Mouse (Mus musculus) hindbrain, embryonic 12.5 days (tissue): ENCODE results near the gene Kcp. TPM values are rescaled to one million over a fixed set of nuclear protein-coding genes. Genes with fewer than 3 reads are reported as not detected.

Experiments used
- ATAC-seq: fragments of 200-750 bp; cut with Nextera tagmentation; 2 replicates; pipeline ENCODE4 v1.8.0; 2017; ENCODE audit warnings: moderate TSS enrichment; ENCODE audit not compliant: low FRiP score
- H3K27ac ChIP-seq: fragments of 300-500 bp; sonication (generic); 2 replicates; pipeline ENCODE4 v1.5.1; 2016; ENCODE audit warnings: mild to moderate bottlenecking
- H3K27me3 ChIP-seq: fragments of 300-500 bp; sonication (generic); 2 replicates; pipeline ENCODE4 v1.6.1; 2016; ENCODE audit warnings: mild to moderate bottlenecking
- H3K36me3 ChIP-seq: fragments of 300-500 bp; sonication (generic); 2 replicates; pipeline ENCODE4 v1.6.1; 2016; ENCODE audit warnings: mild to moderate bottlenecking
- H3K4me1 ChIP-seq: fragments of 300-500 bp; sonication (generic); 2 replicates; pipeline ENCODE4 v1.6.1; 2016
- H3K4me2 ChIP-seq: fragments of 300-500 bp; sonication (generic); replicated peaks from 2 replicates; pipeline ENCODE4 v1.6.1; 2016; ENCODE audit warnings: mild to moderate bottlenecking
- H3K4me3 ChIP-seq: fragments of 300-500 bp; sonication (generic); 2 replicates; pipeline ENCODE4 v1.5.1; 2016; ENCODE audit warnings: mild to moderate bottlenecking
- H3K9ac ChIP-seq: fragments of 300-500 bp; sonication (generic); 2 replicates; pipeline ENCODE4 v1.6.1; 2016; ENCODE audit warnings: mild to moderate bottlenecking, moderate library complexity
- H3K9me3 ChIP-seq: fragments of 300-500 bp; sonication (generic); replicated peaks from 2 replicates; pipeline ENCODE4 v1.6.1; 2016; ENCODE audit warnings: mild to moderate bottlenecking
- WGBS: fragments of 180-500 bp; shearing (Covaris S2); methylation state at CpG from one replicate; pipeline ENCODE4 v1.1.7; 2016; 5-methylcytosine and 5-hydroxymethylcytosine counted together
- polyA plus RNA-seq: library from polyadenylated mRNA; unstranded; fragments of >200 nt; fragmentation: Nextera tagmentation; extraction: Ambion mirVana; gene quantifications from 2 replicates; pipeline ENCODE4 v1.2.1, GENCODE M21; 2016

Kcp gene
- polyA plus RNA-seq, 1 experiment from 2014 or later: 24.7 TPM

DNA sequence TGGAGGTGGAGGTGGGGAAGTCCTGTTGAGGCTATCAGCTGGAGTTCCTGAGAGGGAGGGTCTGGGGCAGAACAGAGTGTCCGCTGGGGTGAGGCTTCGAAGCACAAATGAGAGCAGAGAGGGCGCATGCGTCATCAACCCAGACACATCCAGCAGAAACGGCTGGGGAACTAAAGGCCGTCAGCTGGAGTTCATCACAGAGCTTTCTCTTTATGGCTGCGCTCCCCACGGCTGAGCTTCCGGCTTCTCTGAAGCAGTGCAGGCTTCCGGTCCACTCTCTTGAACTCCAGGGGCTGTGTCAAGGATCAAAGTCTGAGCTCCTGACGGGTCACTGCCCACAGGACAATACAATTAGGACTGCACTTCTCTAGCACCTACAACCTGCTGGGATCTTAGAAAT, 5.5 kb upstream of the Kcp start:
- H3K9me3 ChIP-seq: no peaks in the 10 kb centered on the region
- H3K36me3 ChIP-seq: no peaks in the 10 kb centered on the region
- H3K4me1 ChIP-seq: peaks cover 5% of the 10 kb centered on the region
- no peak overlapping the region for H3K27ac ChIP-seq
- peak overlapping the region; percentile 47 for H3K4me2 ChIP-seq
- ATAC-seq: peak; percentile 55
- WGBS: 1% methylated on average over 11 of the region's 11 CpGs
- peaks cover 33% of the 10 kb centered on the region for H3K27me3 ChIP-seq
- peak overlapping the region; percentile 25; the same call in 1 of the 2 replicates for H3K9ac ChIP-seq
- 0 out of 2 replicates have a peak overlapping the region, but pooled peaks have one; percentile 9 for H3K4me3 ChIP-seq

DNA sequence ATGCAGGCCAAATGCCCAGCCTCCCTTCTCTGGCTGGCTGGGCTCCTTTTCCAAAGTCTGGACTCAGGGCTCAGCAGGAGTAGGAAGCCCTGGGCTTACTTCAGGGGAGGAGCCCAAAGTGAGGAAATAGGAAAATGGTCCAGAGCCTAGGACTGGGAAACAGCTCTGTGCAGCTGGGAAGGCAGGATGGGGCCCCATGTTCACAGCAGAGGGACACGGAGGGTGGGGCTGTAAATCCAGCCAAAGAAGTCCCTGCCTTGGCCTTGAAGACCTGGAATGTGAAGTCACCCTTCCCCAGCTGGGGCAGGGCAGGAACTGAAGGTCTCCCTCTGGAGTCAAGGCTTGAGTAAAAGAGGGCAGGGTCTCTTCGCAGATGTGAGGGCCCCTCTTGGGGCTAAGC, 1.3 kb upstream of the Kcp start:
- Histone ChIP-seq H3K4me3 (no peak overlapping the region), H3K27me3 (peaks cover 58% of the 10 kb centered on the region), H3K4me1 (peaks cover 14% of the 10 kb centered on the region), H3K9ac (no peak overlapping the region), H3K27ac (no peak overlapping the region), H3K9me3 (no peaks in the 10 kb centered on the region), H3K36me3 (no peaks in the 10 kb centered on the region), H3K4me2 (no peak overlapping the region)
- ATAC-seq: no peak
- 52% methylated on average over 2 of the region's 2 CpGs for WGBS

DNA sequence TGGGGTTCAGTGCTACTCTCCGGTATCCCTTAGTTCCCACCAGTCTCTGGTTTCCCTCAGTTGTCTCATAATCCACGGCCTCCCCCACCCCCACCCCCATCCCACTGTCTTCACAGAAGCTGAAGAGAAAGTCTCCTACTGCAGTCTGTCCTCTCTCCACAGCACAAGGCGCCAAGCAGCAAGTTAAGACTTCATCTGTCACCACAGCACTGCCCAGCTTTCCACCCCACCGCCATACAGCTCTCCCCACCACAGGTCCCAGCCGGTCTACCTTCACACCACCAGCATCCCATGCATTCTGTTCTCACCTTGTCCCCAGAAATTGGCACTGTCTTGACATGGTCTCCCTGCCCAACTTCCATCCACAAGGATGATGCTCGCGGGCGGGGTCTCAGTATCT, 918 bp downstream of the Kcp start:
- peaks cover 9% of the 10 kb centered on the region for H3K4me1 ChIP-seq
- peak overlapping the region; percentile 62; the same call in 1 of the 2 replicates for H3K9ac ChIP-seq
- no peak overlapping the region for H3K27ac ChIP-seq
- no peaks in the 10 kb centered on the region for H3K9me3 ChIP-seq
- ATAC-seq: 0 out of 2 replicates have a peak, but pooled peaks have one; percentile 27
- H3K27me3 ChIP-seq: peaks cover 54% of the 10 kb centered on the region
- peak overlapping the region; percentile 65 for H3K4me2 ChIP-seq
- WGBS: 27% methylated on average over 8 of the region's 8 CpGs
- H3K4me3 ChIP-seq: peak overlapping the region; percentile 49
- no peaks in the 10 kb centered on the region for H3K36me3 ChIP-seq

DNA sequence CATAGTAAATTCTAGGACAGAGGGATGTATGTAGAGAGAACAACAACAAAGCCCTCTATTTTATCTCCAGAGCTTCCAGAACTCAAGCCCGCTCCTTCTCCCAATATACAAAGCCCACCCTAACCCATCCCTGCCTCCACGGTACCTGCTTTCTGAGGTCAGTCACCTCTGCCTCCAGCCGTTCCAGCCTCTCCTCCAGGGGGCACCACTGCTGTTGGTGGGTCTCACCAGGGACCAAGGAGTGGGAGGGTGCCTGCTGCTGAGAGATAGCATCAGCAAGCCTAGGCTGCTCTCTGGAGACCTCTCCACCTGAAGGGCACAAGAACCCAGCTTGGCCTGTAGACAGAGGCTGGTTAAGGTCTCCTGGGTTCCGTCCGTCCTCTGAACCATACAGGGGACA, 2.3 kb downstream of the Kcp start:
- H3K9ac ChIP-seq: no peak overlapping the region
- no peaks in the 10 kb centered on the region for H3K36me3 ChIP-seq
- H3K27ac ChIP-seq: no peak overlapping the region
- H3K4me2 ChIP-seq: no peak overlapping the region
- WGBS: 82% methylated on average over 5 of the region's 5 CpGs
- H3K4me1 ChIP-seq: peaks cover 9% of the 10 kb centered on the region
- ATAC-seq: no peak
- no peaks in the 10 kb centered on the region for H3K9me3 ChIP-seq
- no peak overlapping the region for H3K4me3 ChIP-seq
- peaks cover 60% of the 10 kb centered on the region for H3K27me3 ChIP-seq

DNA sequence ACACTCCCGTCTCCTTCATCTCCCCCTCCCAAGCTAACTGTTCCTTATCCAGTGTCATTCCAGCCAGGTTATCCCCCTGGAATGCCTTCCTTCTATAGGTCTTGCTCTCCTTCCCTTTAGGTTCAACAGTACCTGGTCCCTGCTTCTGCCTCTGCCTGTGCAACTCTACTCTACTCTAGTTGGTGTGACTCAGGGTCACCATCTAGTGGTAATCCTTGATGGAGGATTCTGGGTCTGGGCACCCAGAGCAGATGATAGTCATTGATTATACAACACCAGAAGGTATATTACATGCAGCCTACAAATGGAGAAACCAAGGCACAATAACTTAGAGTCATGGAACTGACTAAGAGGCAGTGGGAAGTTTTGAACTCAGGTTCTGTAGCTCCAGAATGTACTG, 6.2 kb downstream of the Kcp start:
- H3K4me2 ChIP-seq: no peak overlapping the region
- 97% methylated on average over 1 of the region's 1 CpGs for WGBS
- no peak overlapping the region for H3K4me3 ChIP-seq
- H3K36me3 ChIP-seq: no peaks in the 10 kb centered on the region
- H3K27me3 ChIP-seq: peaks cover 52% of the 10 kb centered on the region
- H3K9ac ChIP-seq: no peak overlapping the region
- H3K4me1 ChIP-seq: no peaks in the 10 kb centered on the region
- H3K9me3 ChIP-seq: no peaks in the 10 kb centered on the region
- H3K27ac ChIP-seq: no peak overlapping the region
- ATAC-seq: no peak

DNA sequence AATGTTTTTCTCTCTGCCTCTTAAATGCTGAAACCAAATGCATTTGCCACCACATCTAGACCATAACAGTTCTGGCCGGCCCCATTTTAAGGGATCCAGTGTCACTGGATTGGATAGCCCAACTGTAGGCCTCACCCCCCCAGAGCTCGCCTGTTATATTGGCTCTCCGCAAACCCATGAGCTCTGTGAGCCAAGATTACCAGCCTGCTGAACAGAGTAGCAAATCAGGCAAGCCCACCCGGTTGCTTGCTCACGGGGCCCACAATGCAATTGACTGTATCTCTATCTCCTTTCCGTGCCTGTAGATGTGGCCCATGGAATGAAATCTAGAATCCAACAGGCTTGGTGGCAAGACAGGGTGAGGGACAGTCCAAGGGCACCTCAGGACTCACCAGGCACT, 6.9 kb downstream of the Kcp start:
- no peak overlapping the region for H3K4me3 ChIP-seq
- 88% methylated on average over 6 of the region's 6 CpGs for WGBS
- peaks cover 52% of the 10 kb centered on the region for H3K27me3 ChIP-seq
- no peak overlapping the region for H3K4me2 ChIP-seq
- H3K36me3 ChIP-seq: no peaks in the 10 kb centered on the region
- no peaks in the 10 kb centered on the region for H3K9me3 ChIP-seq
- ATAC-seq: no peak
- H3K27ac ChIP-seq: no peak overlapping the region
- 0 out of 2 replicates have a peak, but pooled peaks cover 5% of the 10 kb centered on the region for H3K4me1 ChIP-seq
- no peak overlapping the region for H3K9ac ChIP-seq

DNA sequence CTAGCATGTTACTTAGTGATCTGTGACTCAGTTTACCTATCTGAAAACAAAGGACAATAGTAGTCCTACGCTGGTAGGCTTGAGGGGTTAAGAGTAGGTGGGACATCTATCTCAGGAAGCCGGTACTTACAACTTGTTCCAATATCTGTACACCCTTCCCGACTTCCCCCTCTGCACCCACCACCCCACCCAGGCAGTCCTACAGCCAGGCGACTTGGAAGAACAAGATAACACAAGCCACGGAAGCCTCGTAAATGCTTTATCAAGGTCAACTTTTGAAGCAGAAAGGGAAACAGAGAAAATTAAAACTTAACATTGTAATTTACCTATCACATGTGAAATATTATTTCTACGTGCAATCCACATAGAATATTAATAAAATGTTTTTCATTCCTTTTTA, 7.6 kb downstream of the Kcp start:
- Histone ChIP-seq H3K27me3 (peaks cover 52% of the 10 kb centered on the region), H3K9me3 (no peaks in the 10 kb centered on the region), H3K4me2 (no peak overlapping the region), H3K27ac (no peak overlapping the region), H3K4me1 (0 out of 2 replicates have a peak, but pooled peaks cover 5% of the 10 kb centered on the region), H3K36me3 (no peaks in the 10 kb centered on the region), H3K9ac (no peak overlapping the region), H3K4me3 (no peak overlapping the region)
- 94% methylated on average over 7 of the region's 7 CpGs for WGBS
- ATAC-seq: no peak

DNA sequence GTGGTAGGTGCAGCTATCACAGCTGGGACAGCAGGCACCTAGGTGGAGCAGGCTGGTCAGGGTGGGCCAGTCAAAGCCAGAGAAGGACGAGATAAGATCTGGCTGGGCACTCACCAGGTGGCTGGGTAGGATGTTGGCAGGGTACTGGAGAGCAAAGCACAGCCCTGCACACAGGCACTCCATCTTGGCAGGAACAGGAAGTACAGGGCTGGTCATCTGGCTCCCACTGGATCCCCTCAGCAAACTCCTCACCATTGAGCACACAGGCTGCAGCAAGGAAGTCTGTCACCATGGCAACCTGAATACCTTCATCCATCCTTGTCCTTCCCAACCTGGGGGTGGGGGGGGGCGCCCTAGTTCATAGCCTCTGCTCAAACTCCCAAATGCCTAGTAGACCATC, 10.0 kb downstream of the Kcp start:
- Histone ChIP-seq H3K27ac (no peak overlapping the region), H3K4me1 (0 out of 2 replicates have a peak, but pooled peaks cover 5% of the 10 kb centered on the region), H3K4me3 (no peak overlapping the region), H3K27me3 (peaks cover 56% of the 10 kb centered on the region), H3K9ac (no peak overlapping the region), H3K36me3 (no peaks in the 10 kb centered on the region), H3K9me3 (no peaks in the 10 kb centered on the region), H3K4me2 (no peak overlapping the region)
- WGBS: 30% methylated on average over 2 of the region's 2 CpGs
- ATAC-seq: no peak

DNA sequence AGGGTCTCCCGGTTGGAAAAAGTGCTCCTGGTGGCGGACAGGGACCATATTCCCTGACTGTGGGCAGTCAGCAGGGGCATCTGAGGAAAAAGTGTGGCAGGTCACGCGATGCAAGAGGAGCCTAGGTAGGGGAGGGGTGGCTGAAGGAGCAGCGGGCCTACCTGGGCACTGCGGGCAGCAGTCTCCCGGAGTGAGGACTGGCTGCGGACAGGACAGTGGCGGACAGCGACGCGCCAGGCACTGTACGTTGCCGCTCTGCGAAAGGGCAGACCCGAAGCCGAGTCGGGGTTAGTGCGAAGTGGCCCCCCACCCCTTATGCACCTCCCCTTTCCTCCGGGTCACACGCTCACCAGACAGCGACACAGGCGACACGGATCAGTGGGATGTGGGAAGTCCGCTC, 11.5 kb downstream of the Kcp start:
- ATAC-seq: no peak
- Histone ChIP-seq H3K9me3 (no peaks in the 10 kb centered on the region), H3K27ac (no peak overlapping the region), H3K4me1 (0 out of 2 replicates have a peak, but pooled peaks cover 5% of the 10 kb centered on the region), H3K36me3 (no peaks in the 10 kb centered on the region), H3K4me2 (peak overlapping the region; percentile 21; the same call in 1 of the 2 replicates), H3K9ac (no peak overlapping the region), H3K4me3 (no peak overlapping the region), H3K27me3 (peaks cover 64% of the 10 kb centered on the region)
- 15% methylated on average over 25 of the region's 25 CpGs for WGBS

DNA sequence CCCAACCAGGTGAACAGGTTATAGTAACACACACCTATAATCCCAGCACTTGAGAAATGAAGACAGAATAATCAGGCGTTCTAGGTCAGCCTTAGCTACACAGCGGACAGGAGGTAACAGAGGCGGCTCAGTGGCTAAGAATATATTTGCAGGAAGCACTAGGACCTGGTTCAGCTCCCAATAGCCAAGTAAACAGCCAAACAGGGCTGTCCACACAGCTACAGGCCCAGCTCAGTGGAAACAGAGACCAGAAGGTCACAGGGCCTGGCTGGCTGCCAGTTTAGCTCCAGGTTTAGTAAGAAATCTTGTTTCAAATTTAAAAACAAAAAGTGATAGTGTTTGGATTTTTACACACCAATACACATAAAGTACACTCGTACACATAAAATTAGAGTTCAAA, 13.7 kb downstream of the Kcp start:
- ATAC-seq: no peak
- H3K27ac ChIP-seq: no peak overlapping the region
- no peak overlapping the region for H3K4me3 ChIP-seq
- H3K9ac ChIP-seq: no peak overlapping the region
- no peaks in the 10 kb centered on the region for H3K9me3 ChIP-seq
- no peak overlapping the region for H3K4me2 ChIP-seq
- 0 out of 2 replicates have a peak, but pooled peaks cover 5% of the 10 kb centered on the region for H3K4me1 ChIP-seq
- 79% methylated on average over 4 of the region's 4 CpGs for WGBS
- no peaks in the 10 kb centered on the region for H3K36me3 ChIP-seq
- peaks cover 60% of the 10 kb centered on the region for H3K27me3 ChIP-seq

DNA sequence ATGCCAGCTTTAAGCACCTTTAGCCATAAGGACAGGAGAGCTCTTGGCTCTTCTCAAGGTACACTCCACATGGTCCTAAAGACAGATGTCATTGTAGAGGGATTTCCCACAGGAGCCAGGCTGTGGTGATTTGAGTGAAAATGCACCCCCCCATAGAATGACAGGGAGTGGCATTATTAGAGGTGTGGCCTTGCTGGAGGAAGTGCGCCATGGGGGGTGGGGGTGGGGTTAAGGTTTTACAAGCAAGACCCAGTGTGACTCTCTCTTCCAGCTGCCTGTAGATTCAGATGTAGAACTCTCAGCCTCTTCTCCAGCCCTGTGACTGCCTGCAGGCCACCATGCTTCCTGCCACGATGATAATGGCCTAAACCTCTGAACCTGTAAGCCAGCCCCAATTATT, 21.8 kb downstream of the Kcp start:
- Histone ChIP-seq H3K9ac (no peak overlapping the region), H3K36me3 (no peaks in the 10 kb centered on the region), H3K4me3 (no peak overlapping the region), H3K4me1 (peaks cover 5% of the 10 kb centered on the region), H3K27ac (no peak overlapping the region), H3K9me3 (no peaks in the 10 kb centered on the region), H3K4me2 (no peak overlapping the region), H3K27me3 (peaks cover 18% of the 10 kb centered on the region)
- ATAC-seq: no peak
- WGBS: 50% methylated on average over 2 of the region's 2 CpGs

DNA sequence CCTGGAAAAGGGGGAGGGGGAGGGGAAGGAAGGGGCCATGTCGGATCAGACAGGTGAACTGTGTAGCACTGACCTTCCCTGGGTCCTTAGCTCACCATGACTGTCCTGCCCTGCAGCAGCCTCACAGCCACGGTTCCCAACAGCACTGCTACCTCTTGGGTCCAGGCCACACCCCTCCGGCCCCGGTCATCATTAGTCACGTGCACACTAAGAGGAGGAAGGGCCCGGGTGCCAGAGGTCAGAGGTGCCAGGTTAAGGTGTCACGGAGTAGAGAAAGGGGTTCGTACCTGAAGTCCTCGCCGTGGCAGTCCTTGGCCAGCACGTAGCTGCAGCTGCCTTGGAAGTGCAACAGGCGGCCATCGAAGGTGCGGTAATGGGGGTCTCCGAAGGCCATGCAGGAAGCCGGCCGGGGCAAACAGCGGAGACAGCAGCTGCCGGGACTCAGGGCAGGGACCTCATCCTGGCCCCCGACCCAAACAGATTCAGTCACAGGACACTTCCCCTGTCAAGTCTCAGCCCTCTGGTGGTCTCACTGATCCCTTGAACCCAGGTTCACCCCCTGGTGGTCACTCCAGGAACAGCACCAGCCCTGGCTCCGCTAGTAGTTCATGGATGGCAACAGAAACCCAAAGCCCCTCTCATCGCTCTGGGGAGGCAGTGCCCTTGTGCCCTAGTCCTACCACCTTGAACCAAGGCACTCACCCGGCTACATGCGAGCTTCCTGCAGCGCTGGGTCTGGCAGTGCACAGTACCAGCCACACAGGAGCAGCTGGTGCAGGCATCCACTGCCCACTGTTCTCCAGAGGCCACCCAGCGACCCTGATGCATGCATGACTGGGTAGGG, 22.8 kb downstream of the Kcp start:
- peak overlapping the region; percentile 59 for H3K4me2 ChIP-seq
- ATAC-seq: peak; percentile 67
- 8% methylated on average over 26 of the region's 26 CpGs for WGBS
- peak overlapping the region; percentile 32; the same call in 1 of the 2 replicates for H3K9ac ChIP-seq
- no peaks in the 10 kb centered on the region for H3K9me3 ChIP-seq
- peaks cover 18% of the 10 kb centered on the region for H3K27me3 ChIP-seq
- peaks cover 5% of the 10 kb centered on the region for H3K4me1 ChIP-seq
- H3K4me3 ChIP-seq: peak overlapping the region; percentile 23
- H3K36me3 ChIP-seq: no peaks in the 10 kb centered on the region
- no peak overlapping the region for H3K27ac ChIP-seq

DNA sequence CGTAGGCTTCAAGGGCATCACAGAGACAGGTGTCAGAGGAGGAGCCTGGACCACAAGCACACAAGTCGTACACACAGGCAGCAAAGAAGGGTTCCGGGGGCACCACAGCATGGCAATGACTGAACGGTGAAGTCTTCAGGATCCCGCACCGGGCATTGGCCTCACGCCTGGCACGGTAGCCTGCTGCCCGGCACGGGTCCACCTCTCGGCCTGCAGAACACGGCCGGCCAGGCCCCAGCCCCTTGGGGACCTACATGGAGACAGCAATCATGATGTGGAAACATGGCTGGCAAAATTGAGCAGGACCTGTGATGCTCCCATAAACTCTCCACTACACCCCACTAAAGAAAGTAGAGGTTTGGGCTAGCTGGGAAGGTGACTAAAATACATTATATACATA, 25.1 kb downstream of the Kcp start:
- no peak overlapping the region for H3K4me2 ChIP-seq
- no peak overlapping the region for H3K27ac ChIP-seq
- peaks cover 24% of the 10 kb centered on the region for H3K27me3 ChIP-seq
- no peak for ATAC-seq
- H3K9me3 ChIP-seq: no peaks in the 10 kb centered on the region
- peaks cover 5% of the 10 kb centered on the region for H3K4me1 ChIP-seq
- H3K36me3 ChIP-seq: no peaks in the 10 kb centered on the region
- 92% methylated on average over 13 of the region's 13 CpGs for WGBS
- no peak overlapping the region for H3K9ac ChIP-seq
- no peak overlapping the region for H3K4me3 ChIP-seq
